Mouse (Mus musculus): ENCODE data around the gene Cacybp. TPM values are rescaled to one million over a fixed set of nuclear protein-coding genes. Genes with fewer than 3 reads are reported as not detected.

The Cacybp gene
- polyA plus RNA-seq, 1 experiment from 2014 or later: 319 TPM

Other genes with a start within 250 kb of the Cacybp start
- gene 4930523C07Rik, start 168.5 kb downstream of the Cacybp start, polyA plus RNA-seq (2015; fragmentation: Nextera tagmentation; extraction: Ambion mirVana): 1.8 TPM in 2 replicates
- gene Tnn, start 59.3 kb downstream of the Cacybp start, polyA plus RNA-seq (2015; fragmentation: Nextera tagmentation; extraction: Ambion mirVana): 0.04 TPM in 1 of 2 replicates, not detected in the other
- 240 and 275 TPM in 2 replicates for gene Mrps14, start 17.7 kb downstream of the Cacybp start, polyA plus RNA-seq (2015; fragmentation: Nextera tagmentation; extraction: Ambion mirVana)

Measured in forebrain, embryonic 13.5 days (tissue).